Mouse (Mus musculus) embryo, embryonic 9.5 days (tissue): ENCODE results near the gene F5.

Source experiments
- DNase-seq: peaks from one replicate; pipeline ENCODE4 v3.0.0-alpha.2; 2017; ENCODE audit errors: extremely low spot score

F5 gene

DNA sequence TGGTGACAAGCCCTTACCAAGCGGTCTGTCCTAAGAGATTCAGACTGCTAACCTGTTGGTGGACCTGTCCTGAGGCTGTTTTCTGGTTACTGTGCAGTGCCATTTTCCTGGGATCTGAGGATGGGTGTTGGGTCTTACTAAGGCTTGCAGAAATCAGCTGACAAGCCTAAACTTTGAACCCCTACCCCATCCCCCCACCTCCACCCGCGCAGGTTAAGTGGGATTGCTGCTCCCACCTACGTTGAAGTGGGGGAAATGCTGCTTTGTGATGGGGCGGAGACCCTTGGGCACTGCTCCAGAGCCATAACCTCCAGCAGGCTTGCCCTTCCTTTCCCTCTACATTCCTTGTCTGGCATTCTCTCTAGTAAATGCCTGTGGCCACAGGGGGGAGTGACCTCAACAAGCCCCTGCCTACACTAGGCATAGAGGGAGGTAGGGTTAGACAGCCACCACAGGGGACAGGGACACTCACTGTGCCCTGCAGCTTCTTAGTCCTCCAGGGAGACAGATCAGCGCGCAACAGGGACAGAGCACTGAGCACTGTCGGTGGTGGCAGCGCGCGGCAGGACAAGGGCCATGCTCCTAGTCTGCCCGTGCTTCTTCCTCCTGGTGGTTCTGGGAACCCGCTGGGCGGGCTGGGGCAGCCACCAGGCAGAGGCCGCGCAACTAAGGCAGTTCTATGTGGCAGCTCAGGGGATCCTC lies at the start of gene F5:
Gene F5, plus strand, starts transcription at position 452 of the 702 bp plus-strand sequence.
- DNase-seq = peak; percentile 45

DNA sequence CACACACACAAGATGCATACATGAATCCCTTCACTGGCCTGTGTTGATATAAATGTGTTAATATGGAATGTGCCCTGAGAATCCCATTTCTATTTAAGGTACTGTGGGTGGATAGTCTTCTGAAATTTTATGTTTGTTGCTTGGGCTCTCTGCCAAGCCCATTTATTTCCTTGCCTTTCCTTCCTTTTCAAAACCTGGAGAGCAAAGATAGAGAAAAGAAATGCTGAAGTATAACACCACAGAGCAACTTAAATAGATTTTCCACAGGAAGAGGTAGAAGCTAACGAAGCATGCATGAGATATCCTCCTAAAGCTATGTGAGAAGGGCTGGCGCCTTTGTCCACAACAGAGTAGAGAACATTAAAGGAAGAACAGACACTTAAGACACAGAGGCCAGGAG lies 41.9 kb upstream of the F5 start:
- no peak for DNase-seq

DNA sequence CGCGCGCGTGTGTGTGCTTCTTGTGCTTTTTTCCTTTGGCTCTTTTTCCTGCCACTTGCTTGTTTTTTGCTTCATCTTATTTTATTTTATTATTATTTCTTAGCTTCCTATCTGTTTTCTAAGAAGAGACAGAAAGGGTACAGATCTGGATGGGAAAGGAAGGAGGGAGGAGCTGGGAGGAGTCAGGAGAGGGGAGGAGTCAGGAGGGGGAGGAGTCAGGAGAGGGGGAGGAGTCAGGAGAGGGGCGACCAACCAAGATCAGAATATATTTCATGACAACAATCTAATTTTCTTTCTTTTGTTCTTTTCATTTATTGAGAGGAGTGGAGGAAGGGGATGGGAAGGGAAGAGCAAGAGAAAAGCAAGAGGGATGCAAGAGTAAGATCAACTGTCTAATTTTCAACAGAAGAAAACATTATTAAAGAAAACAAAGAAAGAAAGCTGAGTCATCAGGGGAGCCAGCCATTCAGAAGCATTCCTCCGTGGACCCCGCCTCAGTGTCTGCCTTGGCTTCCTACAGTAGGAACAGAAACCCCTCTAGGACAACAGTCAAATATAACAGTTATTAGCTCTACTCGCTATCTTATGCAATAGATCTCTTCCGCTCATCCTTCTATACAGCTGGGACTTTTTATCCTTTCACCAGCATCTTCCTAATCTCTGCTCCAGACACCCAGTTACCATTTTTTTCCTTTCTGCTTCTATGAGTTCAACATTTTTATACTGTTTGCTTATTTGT lies 40.9 kb upstream of the F5 start:
- DNase-seq = no peak

GRCm38 (mm10) chr1:164114280-164114679 lies 37.4 kb upstream of the F5 start:
- no peak for DNase-seq

DNA sequence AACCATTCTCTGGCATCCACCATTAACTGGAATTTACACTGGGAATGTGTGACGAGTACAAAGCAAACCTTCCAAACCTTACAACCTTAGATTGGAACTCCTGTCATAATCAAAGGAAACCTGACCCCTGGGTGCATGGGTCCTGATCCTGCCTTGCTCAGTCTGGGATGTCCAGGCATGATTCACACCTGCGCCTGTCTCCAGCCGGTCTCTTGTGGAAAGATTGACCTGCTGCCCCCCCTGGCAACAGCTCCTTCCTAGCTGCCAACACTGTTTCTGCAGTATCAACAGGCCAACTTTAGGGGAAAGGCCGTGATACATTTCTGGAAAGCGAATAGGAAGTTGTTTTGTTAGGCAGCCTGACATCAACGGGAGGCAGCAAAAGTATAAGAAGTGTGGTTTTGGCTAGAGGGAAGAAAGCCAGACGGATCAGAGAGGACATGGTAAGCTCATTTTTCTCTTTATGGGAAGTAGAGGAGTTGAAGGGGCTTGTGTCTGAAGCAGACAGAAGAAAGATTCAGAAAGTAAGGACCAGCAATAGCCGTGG lies 36.6 kb upstream of the F5 start, which contains the start of gene Selp:
Gene Selp, plus strand, starts transcription at position 318 of the 547 bp plus-strand sequence.
- no peak for DNase-seq

DNA sequence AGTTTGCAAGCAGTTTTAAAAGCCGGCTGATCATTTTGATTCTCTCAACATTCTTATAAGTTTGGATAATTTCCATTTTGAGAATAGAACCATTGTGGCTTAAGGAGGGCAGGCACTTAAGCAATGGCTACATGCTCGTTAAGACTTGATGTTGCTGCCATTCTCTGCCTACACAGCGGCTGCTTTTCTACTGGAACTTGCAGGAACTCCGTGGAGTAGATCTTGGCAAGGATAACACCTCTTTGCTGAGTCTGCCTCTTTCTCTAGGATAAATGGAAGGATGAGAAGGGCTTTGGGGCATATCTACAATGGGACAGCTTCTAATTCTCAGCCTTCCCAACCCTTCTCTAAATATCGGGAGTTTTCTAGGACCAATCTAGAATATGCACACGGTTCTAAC lies 36.0 kb upstream of the F5 start:
- DNase-seq = no peak

GRCm38 (mm10) chr1:164117869-164118268 lies 33.8 kb upstream of the F5 start:
- DNase-seq = no peak

DNA sequence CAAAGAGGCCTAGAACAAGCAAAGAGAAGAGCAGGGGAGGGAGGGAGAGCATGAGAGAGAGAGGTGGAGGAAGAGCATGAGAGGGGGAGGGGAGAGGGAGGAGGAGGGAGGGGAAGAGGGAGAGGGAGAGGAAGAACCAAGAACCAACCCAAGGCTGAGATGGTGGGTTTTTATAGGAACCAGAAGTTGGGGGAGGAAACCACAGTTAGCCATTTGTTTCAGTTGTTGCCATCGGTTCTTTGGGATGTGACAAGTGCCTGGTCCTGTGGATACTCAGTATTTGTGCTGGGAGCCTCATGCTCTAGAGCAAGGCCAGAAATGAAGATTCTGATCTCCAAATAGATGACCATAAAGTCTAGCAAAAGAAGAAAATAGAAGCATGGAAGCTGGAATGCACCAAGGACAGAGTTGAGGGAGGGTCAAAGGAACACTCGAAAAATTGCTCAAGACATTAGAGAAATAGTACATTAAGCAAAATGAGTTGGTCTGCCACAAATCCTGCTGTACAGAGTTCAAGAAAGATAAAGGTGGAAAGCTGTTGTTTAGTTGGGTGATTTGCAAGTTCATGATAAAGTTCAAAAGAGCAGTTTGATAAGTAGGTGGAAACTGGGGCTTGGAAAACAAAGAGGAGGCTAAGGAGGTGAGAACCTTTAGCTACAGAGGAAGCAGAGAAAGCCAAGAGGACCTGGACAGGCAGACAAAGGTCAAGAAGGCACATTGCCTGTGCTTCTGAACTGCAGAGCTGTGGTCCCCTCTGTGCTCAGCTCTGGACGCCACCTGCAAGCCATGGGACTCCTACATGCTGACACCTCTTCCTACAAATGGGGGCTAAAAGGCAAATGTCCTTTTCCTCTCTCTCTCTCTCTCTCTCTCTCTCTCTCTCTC lies 31.5 kb upstream of the F5 start:
- no peak for DNase-seq

DNA sequence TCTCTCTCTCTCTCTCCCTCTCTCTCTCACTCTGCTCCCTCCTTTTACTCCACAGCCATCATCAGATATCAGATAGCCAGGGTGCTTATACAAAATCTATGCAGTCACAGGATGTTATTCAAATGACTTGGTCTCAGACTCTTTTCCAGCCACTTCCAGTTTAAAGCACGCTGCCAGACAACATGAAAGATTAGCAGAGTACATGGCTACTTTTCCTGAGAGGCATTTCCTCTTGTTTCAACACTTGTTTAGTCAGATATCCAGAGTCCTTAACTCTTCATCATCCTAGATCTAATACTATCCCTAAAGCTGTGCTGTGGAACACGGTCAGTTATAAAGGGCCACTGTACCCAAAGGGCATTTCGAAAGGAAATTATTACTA lies 30.9 kb upstream of the F5 start:
- no peak for DNase-seq

DNA sequence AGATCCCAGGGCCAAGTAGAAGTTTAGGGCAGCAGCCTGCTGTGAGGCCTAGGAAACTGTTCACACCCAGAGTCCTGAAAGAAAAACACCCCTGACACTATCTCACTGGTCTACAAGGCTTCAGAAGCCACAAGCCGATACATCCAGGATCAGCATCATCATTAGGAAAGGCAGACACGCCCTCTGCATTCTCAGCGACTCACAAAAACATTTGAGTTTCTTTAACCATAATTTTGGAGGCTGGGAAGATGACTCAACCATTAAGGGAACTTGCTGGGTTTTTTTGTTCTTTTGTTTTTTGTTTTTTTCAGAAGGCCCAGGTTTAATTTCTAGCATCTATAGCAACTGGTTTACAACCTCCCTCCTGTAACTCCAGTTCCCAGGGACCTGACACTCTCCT lies 27.8 kb upstream of the F5 start:
- no peak for DNase-seq

- DNase-seq = no peak
Measured at GRCm38 (mm10) chr1:164130013-164130412, 21.6 kb upstream of the F5 start.

- no peak for DNase-seq
Measured at GRCm38 (mm10) chr1:164132609-164133008, 19.0 kb upstream of the F5 start.

- no peak for DNase-seq
Measured at GRCm38 (mm10) chr1:164134101-164134500, 17.5 kb upstream of the F5 start.

- DNase-seq = no peak
Measured at GRCm38 (mm10) chr1:164135360-164135759, 16.3 kb upstream of the F5 start.

DNA sequence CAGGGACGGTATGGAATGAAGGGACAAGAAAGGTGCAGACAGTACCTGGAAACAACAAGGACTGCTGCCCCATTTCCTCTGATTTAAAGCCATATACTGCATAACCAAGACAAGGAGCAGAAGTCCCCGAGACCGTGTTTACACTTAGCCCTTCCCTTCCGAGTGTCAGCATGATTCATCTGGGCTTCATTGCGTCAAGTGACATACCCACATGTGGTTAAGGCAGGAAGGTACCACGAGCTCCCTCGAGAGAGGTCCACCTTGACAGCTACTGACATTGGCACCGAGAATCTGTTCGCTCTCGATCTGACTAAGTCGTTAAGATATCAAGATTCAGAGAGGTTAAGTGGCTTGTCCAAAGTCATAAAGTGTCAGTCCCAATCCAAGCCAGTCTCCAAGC lies 15.7 kb upstream of the F5 start:
- no peak for DNase-seq

- no peak for DNase-seq
Measured at GRCm38 (mm10) chr1:164136636-164137035, 15.0 kb upstream of the F5 start.

DNA sequence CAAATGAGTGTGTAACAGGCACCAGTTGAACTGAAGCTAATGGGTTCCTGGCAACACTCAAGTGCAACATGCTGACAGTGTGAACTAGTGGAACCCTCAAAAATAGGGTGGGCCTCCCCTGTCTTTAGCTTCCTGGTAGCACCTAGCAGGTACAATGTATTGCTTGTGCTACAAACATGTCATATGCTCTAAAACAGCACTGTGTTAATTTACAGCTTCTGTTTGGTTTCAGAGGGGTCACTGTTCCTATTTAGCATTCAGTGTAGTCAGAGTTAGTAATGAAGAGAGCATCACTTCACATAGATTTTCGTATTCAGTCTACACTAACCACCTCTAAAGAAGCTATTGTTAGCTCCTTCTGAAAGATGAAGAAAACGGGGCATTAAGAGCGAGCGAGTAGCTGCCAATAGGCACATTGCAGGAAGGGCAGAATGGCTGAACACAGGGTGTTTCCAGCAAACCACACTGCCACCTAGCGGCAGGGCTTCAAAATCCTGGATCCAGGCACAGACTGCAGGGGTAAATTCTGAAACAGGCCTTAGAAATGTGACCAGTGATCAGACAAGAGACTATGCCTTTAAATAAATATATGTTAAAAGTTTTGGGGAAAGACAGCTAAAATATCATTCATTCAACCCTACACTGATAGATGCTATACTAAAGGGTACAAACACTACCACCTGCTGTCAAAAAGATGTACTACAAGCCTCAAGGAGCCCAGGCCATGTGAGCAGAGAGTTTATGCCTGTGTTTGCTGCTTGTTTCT lies 13.1 kb upstream of the F5 start:
- peak; percentile 75 for DNase-seq

DNA sequence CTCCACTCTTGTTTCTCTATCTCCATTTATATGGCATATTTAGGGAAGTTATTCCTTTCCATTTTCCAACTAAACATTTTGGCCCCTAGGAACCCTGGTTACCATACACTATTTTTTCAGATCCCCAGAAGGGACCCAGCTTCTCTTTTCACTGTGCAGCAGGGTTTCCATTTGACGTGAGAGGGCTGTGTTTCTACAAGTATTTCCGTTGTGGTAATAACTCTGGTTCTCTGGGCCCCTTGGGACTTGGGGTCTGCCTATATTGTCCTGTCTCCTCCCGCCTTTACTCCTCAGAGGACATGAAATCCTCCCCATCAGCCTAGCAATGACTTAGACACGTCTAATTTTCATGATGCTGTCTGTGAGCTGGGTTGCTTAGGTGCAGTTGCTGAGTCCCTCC lies 12.2 kb upstream of the F5 start:
- no peak for DNase-seq

DNA sequence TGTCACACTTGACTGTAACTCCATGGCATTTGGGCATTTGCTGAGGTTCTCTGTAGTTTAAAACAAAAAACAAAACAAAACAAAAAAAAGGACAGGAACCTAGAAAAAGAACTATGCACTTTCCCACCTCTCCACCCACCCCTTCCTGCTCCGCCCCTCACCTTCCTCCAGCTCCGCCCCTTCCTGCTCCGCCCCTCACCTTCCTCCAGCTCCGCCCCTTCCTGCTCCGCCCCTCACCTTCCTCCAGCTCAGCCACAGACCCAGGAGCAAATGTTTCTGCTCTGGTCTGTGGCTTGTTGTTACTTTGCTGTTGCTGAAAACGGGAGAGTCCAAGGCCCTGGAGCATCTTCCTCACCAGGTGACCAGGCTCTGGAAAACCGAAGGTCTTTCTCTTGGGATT lies 2.6 kb upstream of the F5 start:
- no peak for DNase-seq

GRCm38 (mm10) chr1:164152836-164153235 lies 1.2 kb downstream of the F5 start:
- no peak for DNase-seq

DNA sequence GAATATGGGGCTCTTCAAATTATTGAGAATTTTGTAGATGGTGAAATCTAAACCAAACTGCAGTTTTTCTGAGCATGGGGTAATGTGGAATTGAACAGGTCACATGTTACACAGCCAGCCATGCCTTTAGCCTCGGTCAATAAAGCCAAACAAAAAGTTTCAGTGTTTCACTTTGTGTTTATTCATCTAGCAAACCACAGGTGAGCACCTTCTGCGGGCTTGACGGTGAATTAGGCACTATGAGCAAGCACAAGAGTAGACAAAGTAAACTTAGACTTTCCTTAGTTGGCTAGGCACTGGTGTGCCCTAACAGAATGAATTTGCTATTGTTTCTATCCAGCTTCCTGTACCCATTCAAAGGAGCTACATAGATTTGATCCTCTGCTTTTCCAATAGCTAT lies 3.3 kb downstream of the F5 start:
- DNase-seq = no peak
